Mouse (Mus musculus) heart, adult 2 months (tissue): ENCODE data around the gene Tjp3.

ENCODE experiments used
- CTCF ChIP-seq: fragments of 200-600 bp; IDR thresholded peaks from 2 replicates; pipeline ENCODE4 v1.8.1; 2022; ENCODE audit warnings: antibody characterized with exemption, mild to moderate bottlenecking, moderate library complexity
- POLR2A ChIP-seq: fragments of 200-500 bp; IDR thresholded peaks from 2 replicates; pipeline ENCODE4 v1.6.1; 2011; ENCODE audit warnings: mild to moderate bottlenecking, low read depth, low read length, control low read depth; ENCODE audit not compliant: insufficient read depth

DNA sequence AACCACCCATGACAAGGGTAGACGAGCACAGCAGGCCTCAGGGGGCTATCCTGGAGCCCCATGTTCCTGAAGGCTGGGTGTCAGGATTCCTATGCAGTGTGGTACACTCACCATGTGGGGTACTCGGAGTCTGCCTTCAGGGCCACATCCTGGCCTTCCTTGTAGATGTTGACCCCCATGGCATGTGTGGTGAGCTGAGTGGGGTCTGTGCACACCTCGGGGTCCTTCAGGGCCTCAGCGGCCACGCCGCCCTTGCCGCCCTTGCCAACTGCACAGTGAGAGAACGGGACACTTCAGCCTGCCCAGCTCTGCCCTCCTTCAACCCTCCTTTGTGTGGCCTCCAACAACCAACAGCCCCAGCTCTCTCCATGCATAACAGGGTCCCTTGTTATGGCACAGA lies 25.8 kb downstream of the Tjp3 start:
- TF ChIP-seq CTCF, result no peak
- no peak for TF ChIP-seq POLR2A
